Mouse (Mus musculus) lung, embryonic 14.5 days (tissue): Measurements from ENCODE around the gene Mrpl34. TPM values are rescaled to one million over a fixed set of nuclear protein-coding genes. Genes with fewer than 3 reads are reported as not detected.

Experiments
- ATAC-seq: fragments of 200-750 bp; cut with Nextera tagmentation; 2 replicates; pipeline ENCODE4 v1.8.0; 2017; ENCODE audit warnings: mild to moderate bottlenecking, moderate TSS enrichment, moderate library complexity; ENCODE audit not compliant: insufficient read depth
- DNase-seq: peaks from one replicate; pipeline ENCODE4 v3.0.0-alpha.2; 2015
- H3K27ac ChIP-seq: fragments of 300-500 bp; sonication (generic); 2 replicates; pipeline ENCODE4 v1.5.1; 2014; ENCODE audit warnings: low read depth, mild to moderate bottlenecking, moderate library complexity
- H3K27me3 ChIP-seq: fragments of 300-500 bp; sonication (generic); 2 replicates; pipeline ENCODE4 v1.6.1; 2014; ENCODE audit warnings: low read length, control low read depth; ENCODE audit not compliant: insufficient read depth
- H3K36me3 ChIP-seq: fragments of 300-500 bp; sonication (generic); 2 replicates; pipeline ENCODE4 v1.6.1; 2014; ENCODE audit warnings: control low read depth; ENCODE audit not compliant: insufficient read depth
- H3K4me1 ChIP-seq: fragments of 300-500 bp; sonication (generic); 2 replicates; pipeline ENCODE4 v1.6.1; 2014; ENCODE audit warnings: antibody characterized with exemption, control low read depth; ENCODE audit not compliant: insufficient read depth
- H3K4me2 ChIP-seq: fragments of 300-500 bp; sonication (generic); 2 replicates; pipeline ENCODE4 v1.6.1; 2014; ENCODE audit warnings: mild to moderate bottlenecking
- H3K4me3 ChIP-seq: fragments of 300-500 bp; sonication (generic); 2 replicates; pipeline ENCODE4 v1.5.1; 2014; ENCODE audit warnings: low read depth, low read length
- H3K9ac ChIP-seq: fragments of 300-500 bp; sonication (generic); 2 replicates; pipeline ENCODE4 v1.6.1; 2014
- H3K9me3 ChIP-seq: fragments of 300-500 bp; sonication (generic); 2 replicates; pipeline ENCODE4 v1.6.1; 2016; ENCODE audit warnings: low read depth, low read length, control low read depth
- CTCF ChIP-seq: IDR thresholded peaks from 2 replicates; pipeline ENCODE4 v1.5.1; 2016; ENCODE audit warnings: antibody characterized with exemption, low read depth
- WGBS: fragments of 180-500 bp; shearing (Covaris S2); extraction: QIAGEN DNeasy Blood & Tissue Kit; methylation state at CpG from one replicate; pipeline ENCODE4 v1.1.7; 2014; 5-methylcytosine and 5-hydroxymethylcytosine counted together
- polyA plus RNA-seq: library from polyadenylated mRNA; unstranded; fragments of >200 nt; fragmentation: Nextera tagmentation; extraction: Ambion mirVana; gene quantifications from 2 replicates; pipeline ENCODE4 v1.2.1, GENCODE M21; 2014

Gene Mrpl34
- polyA plus RNA-seq, 1 experiment from 2014 or later = 135 TPM

- no peaks in the 10 kb centered on the region for H3K9me3 ChIP-seq
- peaks cover 13% of the 10 kb centered on the region for H3K4me1 ChIP-seq
- no peak for TF ChIP-seq CTCF
- peak within 1 kb of the TSS; percentile 73 for H3K9ac ChIP-seq
- peak within 1 kb of the TSS; percentile 87 for H3K4me2 ChIP-seq
- DNase-seq (peak; percentile 100), ATAC-seq (peak; percentile 87)
- peak within 1 kb of the TSS; percentile 54; the same call in 1 of the 2 replicates for H3K27ac ChIP-seq
- H3K27me3 ChIP-seq = no peaks in the 10 kb centered on the region
- H3K36me3 ChIP-seq = peaks cover 34% of the 10 kb centered on the region
- peak within 1 kb of the TSS; percentile 83 for H3K4me3 ChIP-seq
- WGBS = under 1% methylated on average over 44 of the region's 52 CpGs
Measured at GRCm38 (mm10) chr8:71468916-71469315, 4.2 kb downstream of the Mrpl34 start, which contains the start of gene Dda1. Dda1 (plus strand) TSS chr8:71469199.

- no peak for TF ChIP-seq CTCF
- DNase-seq (peak; percentile 62), ATAC-seq (peak; percentile 22)
- WGBS = under 1% methylated on average over 24 of the region's 24 CpGs
- Histone ChIP-seq H3K4me2 (peak overlapping the region; percentile 87), H3K4me1 (peaks cover 10% of the 10 kb centered on the region; the same call in 1 of the 2 replicates), H3K36me3 (peaks cover 39% of the 10 kb centered on the region), H3K4me3 (peak overlapping the region; percentile 83), H3K27me3 (no peaks in the 10 kb centered on the region), H3K9me3 (no peaks in the 10 kb centered on the region), H3K9ac (peak overlapping the region; percentile 73), H3K27ac (peak overlapping the region; percentile 54; the same call in 1 of the 2 replicates)
Measured at GRCm38 (mm10) chr8:71469411-71469810, 4.7 kb downstream of the Mrpl34 start.

GRCm38 (mm10) chr8:71470146-71470912 is 5.6 kb downstream of the Mrpl34 start:
- Histone ChIP-seq H3K27ac (no peak overlapping the region), H3K9me3 (no peaks in the 10 kb centered on the region), H3K36me3 (peaks cover 44% of the 10 kb centered on the region), H3K4me2 (peak overlapping the region; percentile 87), H3K9ac (peak overlapping the region; percentile 73; the same call in 1 of the 2 replicates), H3K27me3 (no peaks in the 10 kb centered on the region), H3K4me1 (peaks cover 10% of the 10 kb centered on the region; the same call in 1 of the 2 replicates), H3K4me3 (peak overlapping the region; percentile 83)
- TF ChIP-seq CTCF = no peak
- DNase-seq = no peak
- ATAC-seq = no peak
- 82% methylated on average over 3 of the region's 3 CpGs for WGBS

GRCm38 (mm10) chr8:71470913-71471255 is 6.1 kb downstream of the Mrpl34 start:
- ATAC-seq (no peak), DNase-seq (no peak)
- WGBS = 70% methylated on average over 5 of the region's 5 CpGs
- H3K9me3 ChIP-seq = no peaks in the 10 kb centered on the region
- TF ChIP-seq CTCF = no peak
- no peak overlapping the region for H3K4me3 ChIP-seq
- no peak overlapping the region for H3K27ac ChIP-seq
- peaks cover 46% of the 10 kb centered on the region for H3K36me3 ChIP-seq
- peaks cover 8% of the 10 kb centered on the region; the same call in 1 of the 2 replicates for H3K4me1 ChIP-seq
- peak overlapping the region; percentile 87; the same call in 1 of the 2 replicates for H3K4me2 ChIP-seq
- no peaks in the 10 kb centered on the region for H3K27me3 ChIP-seq
- no peak overlapping the region for H3K9ac ChIP-seq

DNA sequence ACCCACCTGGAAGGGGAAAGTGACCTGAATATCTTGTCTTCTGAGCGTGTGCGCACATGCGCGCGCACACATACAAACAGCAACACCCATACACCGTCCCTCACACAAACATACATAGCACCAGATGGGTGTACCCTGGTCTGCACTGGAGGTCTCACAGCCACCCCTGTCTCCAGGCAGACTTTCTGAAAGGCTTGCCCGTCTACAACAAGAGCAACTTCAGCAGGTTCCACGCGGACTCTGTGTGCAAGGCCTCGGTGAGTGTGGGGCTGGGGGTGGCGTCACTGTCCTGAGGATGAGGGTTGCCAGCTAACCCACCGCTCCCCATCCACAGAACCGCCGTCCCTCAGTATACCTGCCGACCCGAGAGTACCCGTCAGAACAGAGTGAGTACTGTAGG is 7.1 kb downstream of the Mrpl34 start:
- ATAC-seq (no peak), DNase-seq (no peak)
- Histone ChIP-seq H3K27ac (no peak overlapping the region), H3K4me2 (no peak overlapping the region), H3K4me1 (peaks cover 6% of the 10 kb centered on the region; the same call in 1 of the 2 replicates), H3K4me3 (no peak overlapping the region), H3K9ac (no peak overlapping the region), H3K9me3 (no peaks in the 10 kb centered on the region), H3K27me3 (no peaks in the 10 kb centered on the region), H3K36me3 (peaks cover 44% of the 10 kb centered on the region)
- WGBS = 96% methylated on average over 17 of the region's 17 CpGs
- TF ChIP-seq CTCF = no peak

DNA sequence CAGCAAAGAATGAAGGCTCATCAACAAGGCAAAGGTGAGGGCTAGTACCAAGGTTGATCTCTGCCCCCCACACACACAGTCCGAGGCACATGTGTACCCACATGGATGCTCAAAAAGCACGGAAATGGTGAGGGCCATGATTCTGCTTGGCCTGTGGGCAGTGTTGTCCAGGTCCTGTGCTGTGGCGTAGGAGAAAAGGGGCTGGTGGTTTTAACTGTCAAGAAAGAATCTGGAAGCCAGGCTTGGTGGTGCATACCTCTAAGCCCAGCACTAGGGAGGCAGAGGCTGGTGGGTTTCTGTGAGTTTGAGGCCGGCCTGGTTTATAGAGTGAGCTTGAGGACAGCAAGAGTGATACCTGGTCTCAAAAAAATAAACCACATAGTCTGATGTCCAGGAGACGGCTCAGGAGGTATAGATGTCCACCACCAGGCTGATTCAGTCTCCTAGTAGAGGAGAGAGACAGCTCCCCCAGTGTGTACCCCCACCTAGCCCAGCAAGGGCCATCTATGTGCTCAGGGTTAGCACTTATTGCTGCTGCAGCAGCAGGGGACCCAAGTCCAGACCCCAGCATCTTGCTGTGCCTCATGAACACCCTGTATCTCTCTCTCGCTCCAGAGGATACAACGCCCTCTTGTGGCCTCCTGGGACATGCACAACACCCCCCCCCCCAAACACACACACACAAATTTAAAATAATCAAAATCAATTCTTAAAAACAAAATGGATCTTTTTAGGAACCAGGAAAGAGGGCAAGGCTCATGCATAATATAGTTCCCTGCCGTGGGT is 8.0 kb downstream of the Mrpl34 start:
- Histone ChIP-seq H3K36me3 (peaks cover 44% of the 10 kb centered on the region), H3K4me1 (peaks cover 6% of the 10 kb centered on the region; the same call in 1 of the 2 replicates), H3K27me3 (no peaks in the 10 kb centered on the region), H3K4me2 (no peak overlapping the region), H3K9me3 (no peaks in the 10 kb centered on the region), H3K4me3 (no peak overlapping the region), H3K9ac (no peak overlapping the region), H3K27ac (no peak overlapping the region)
- TF ChIP-seq CTCF = peak; percentile 27; the same call in 1 of the 2 replicates
- DNase-seq (no peak), ATAC-seq (no peak)
- 87% methylated on average over 8 of the region's 8 CpGs for WGBS

- Histone ChIP-seq H3K36me3 (peaks cover 47% of the 10 kb centered on the region), H3K9ac (no peak overlapping the region), H3K9me3 (no peaks in the 10 kb centered on the region), H3K27ac (no peak overlapping the region), H3K27me3 (no peaks in the 10 kb centered on the region), H3K4me3 (no peak overlapping the region), H3K4me2 (no peak overlapping the region), H3K4me1 (peaks cover 6% of the 10 kb centered on the region; the same call in 1 of the 2 replicates)
- DNase-seq (no peak), ATAC-seq (no peak)
- TF ChIP-seq CTCF = no peak
- 91% methylated on average over 17 of the region's 18 CpGs for WGBS
Measured at GRCm38 (mm10) chr8:71474344-71474743, 9.6 kb downstream of the Mrpl34 start.
